Comparison of ENCODE assay signal across 10 mouse cellular contexts in the genomic region with DNA sequence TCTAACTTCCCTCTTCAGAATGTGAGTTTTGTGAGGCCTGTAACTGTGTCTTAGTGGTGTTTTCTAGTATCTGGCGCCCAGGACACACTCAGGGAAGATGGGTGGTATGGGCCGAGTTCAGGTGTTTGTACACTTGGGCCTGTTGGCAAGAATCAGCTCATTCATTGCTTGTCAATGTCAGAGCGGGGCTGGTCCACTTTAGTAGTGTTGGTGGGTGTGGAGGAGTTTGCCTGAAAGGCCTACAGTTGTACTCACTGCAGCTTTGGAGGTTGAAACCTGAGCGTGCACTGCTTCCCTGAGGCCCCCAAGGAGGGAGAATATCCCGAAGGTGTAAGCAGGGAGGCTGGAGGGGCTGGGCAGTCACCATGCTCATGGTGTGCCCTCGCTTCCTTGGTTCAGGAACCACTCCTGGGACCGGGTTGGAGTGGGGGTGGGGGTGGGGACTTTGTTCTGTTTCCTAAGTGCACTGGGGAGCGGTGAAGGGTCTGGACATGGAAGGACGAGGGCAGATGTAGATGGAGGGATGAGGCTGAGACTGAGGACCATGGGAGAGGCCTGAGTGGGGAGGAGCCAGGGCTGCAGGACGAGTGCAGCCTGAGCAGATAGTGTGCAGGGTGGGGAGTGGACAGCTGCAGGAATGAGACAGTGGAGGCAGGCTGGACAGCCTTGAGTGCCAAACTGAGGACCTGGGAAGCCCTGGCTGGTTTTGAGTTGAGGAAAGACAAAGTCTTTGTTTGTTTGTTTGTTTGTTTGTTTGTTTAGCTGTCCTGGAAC. TPM values are rescaled to one million over a fixed set of nuclear protein-coding genes. Genes with fewer than 3 reads are reported as not detected.
DNase-seq lines count a peak whose midpoint lies in the region; ATAC-seq lines count a peak whose summit lies in the region.
"Had no signal": no experiment of that assay in that cellular context is flagged by ENCODE, and none has a peak within 500 bp of the region (broad histone marks: within the 10 kb centered on the region; RNA-seq: fewer than 3 reads in every experiment).

No protein-coding gene starts in this region.

- H3K4me2 ChIP-seq in heart, embryonic 12.5 days: peak overlapping the region; percentile 31
- peak overlapping the region; percentile 8; the same call in 1 of the 2 replicates for H3K4me2 ChIP-seq in lung, embryonic 15.5 days
- H3K4me2 ChIP-seq in hindbrain, embryonic 11.5 days (replicated peaks; ENCODE audit: low read depth, low read length): no peak overlapping the region
- H3K4me2 ChIP-seq in neural tube, embryonic 15.5 days: no peak overlapping the region

- peaks cover 13% of the 10 kb centered on the region; the same call in 1 of the 2 replicates for H3K36me3 ChIP-seq in heart, embryonic 12.5 days
- peaks cover 17% of the 10 kb centered on the region for H3K36me3 ChIP-seq in lung, embryonic 15.5 days
- H3K36me3 ChIP-seq in hindbrain, embryonic 11.5 days (ENCODE audit: control insufficient read depth, insufficient read depth, low read length): no peaks in the 10 kb centered on the region
- peaks cover 20% of the 10 kb centered on the region for H3K36me3 ChIP-seq in neural tube, embryonic 15.5 days

- no peaks in the 10 kb centered on the region for H3K9me3 ChIP-seq in heart, embryonic 12.5 days (replicated peaks)
- H3K9me3 ChIP-seq in lung, embryonic 15.5 days: no peaks in the 10 kb centered on the region
- H3K9me3 ChIP-seq in hindbrain, embryonic 11.5 days (ENCODE audit: control insufficient read depth, low read length): no peaks in the 10 kb centered on the region
- no peaks in the 10 kb centered on the region for H3K9me3 ChIP-seq in neural tube, embryonic 15.5 days (replicated peaks)

- H3K27ac ChIP-seq in heart, embryonic 12.5 days (ENCODE audit: poor library complexity, severe bottlenecking): peak overlapping the region; percentile 88
- H3K27ac ChIP-seq in lung, embryonic 15.5 days: peak overlapping the region; percentile 80; the same call in 1 of the 2 replicates
- H3K27ac ChIP-seq in hindbrain, embryonic 11.5 days (ENCODE audit: low read depth, low read length): peak overlapping the region; percentile 56; the same call in 1 of the 2 replicates
- peak overlapping the region; percentile 51; the same call in 1 of the 2 replicates for H3K27ac ChIP-seq in neural tube, embryonic 15.5 days (replicated peaks)

- no peaks in the 10 kb centered on the region for H3K27me3 ChIP-seq in heart, embryonic 12.5 days (replicated peaks)
- no peaks in the 10 kb centered on the region for H3K27me3 ChIP-seq in lung, embryonic 15.5 days
- H3K27me3 ChIP-seq in hindbrain, embryonic 11.5 days (ENCODE audit: control insufficient read depth, insufficient read depth, low read length): no peaks in the 10 kb centered on the region
- H3K27me3 ChIP-seq in neural tube, embryonic 15.5 days (replicated peaks): no peaks in the 10 kb centered on the region

- no peak for DNase-seq in heart, adult 9 months (ENCODE audit: low spot score in 2 of 2)
- DNase-seq in lung, adult 18-20 months: no peak
- DNase-seq in hindbrain, embryonic 11.5 days (ENCODE audit: low spot score): peak; percentile 8
- DNase-seq in urinary bladder, postnatal 14 days (ENCODE audit: low spot score): no peak
- DNase-seq in left cerebral cortex, adult 8-10 months (ENCODE audit: low spot score in 2 of 2): no peak
- DNase-seq: thymus, postnatal 25 days had no signal

- H3K4me3 ChIP-seq in heart, embryonic 12.5 days: no peak overlapping the region
- no peak overlapping the region for H3K4me3 ChIP-seq in lung, embryonic 15.5 days
- H3K4me3 ChIP-seq in hindbrain, embryonic 11.5 days (ENCODE audit: low read depth, low read length): no peak overlapping the region
- no peak overlapping the region for H3K4me3 ChIP-seq in neural tube, embryonic 15.5 days (replicated peaks)

- WGBS in heart, embryonic 12.5 days: 48% methylated on average over 10 of the region's 10 CpGs
- 38% methylated on average over 10 of the region's 10 CpGs for WGBS in lung, embryonic 15.5 days
- WGBS in hindbrain, embryonic 11.5 days: 62% methylated on average over 10 of the region's 10 CpGs
- WGBS in neural tube, embryonic 15.5 days: 65% methylated on average over 10 of the region's 10 CpGs

- H3K9ac ChIP-seq in heart, embryonic 12.5 days: peak overlapping the region; percentile 19
- H3K9ac ChIP-seq in lung, embryonic 15.5 days: no peak overlapping the region
- H3K9ac ChIP-seq in hindbrain, embryonic 11.5 days (ENCODE audit: low read depth, low read length): no peak overlapping the region
- H3K9ac ChIP-seq in neural tube, embryonic 15.5 days (replicated peaks): no peak overlapping the region

- ATAC-seq in heart, embryonic 12.5 days (ENCODE audit: insufficient number of reproducible peaks, low FRiP score): no peak
- no peak for ATAC-seq in lung, embryonic 15.5 days (ENCODE audit: borderline replicate concordance, extremely low read depth, low FRiP score, low TSS enrichment)
- peak; percentile 47; the same call in 1 of the 2 replicates for ATAC-seq in hindbrain, embryonic 11.5 days (ENCODE audit: low FRiP score)
- no peak for ATAC-seq in neural tube, embryonic 15.5 days (ENCODE audit: low FRiP score)

- peaks cover 84% of the 10 kb centered on the region for H3K4me1 ChIP-seq in heart, embryonic 12.5 days (replicated peaks)
- H3K4me1 ChIP-seq in lung, embryonic 15.5 days: peaks cover 56% of the 10 kb centered on the region
- H3K4me1 ChIP-seq in hindbrain, embryonic 11.5 days (replicated peaks; ENCODE audit: control insufficient read depth, insufficient read depth, low read length): peaks cover 9% of the 10 kb centered on the region; the same call in 1 of the 2 replicates
- peaks cover 55% of the 10 kb centered on the region for H3K4me1 ChIP-seq in neural tube, embryonic 15.5 days

RNA-seq across cellular contexts. Expression of gene Akt2, which starts 15.3 kb away (rescaled TPM):
- polyA plus RNA-seq in heart, embryonic 12.5 days (2016; fragmentation: Nextera tagmentation; extraction: Ambion mirVana): 85.0 and 89.4 TPM in 2 replicates
- 89.6 and 98.5 TPM in 2 replicates for polyA plus RNA-seq in lung, embryonic 15.5 days (2015; fragmentation: Nextera tagmentation; extraction: Ambion mirVana)
- polyA plus RNA-seq in hindbrain, embryonic 11.5 days (2014; fragmentation: Nextera tagmentation; extraction: Ambion mirVana): 67.5 and 71.7 TPM in 2 replicates
- polyA plus RNA-seq in neural tube, embryonic 15.5 days (2015; fragmentation: Nextera tagmentation; extraction: Ambion mirVana): 52.0 and 59.7 TPM in 2 replicates
- total RNA-seq in left cerebral cortex, adult 8-10 months (2022): 100 to 1,000 TPM in 3 of 4 experiments, 10 to 100 TPM in 1; 98.3 to 115 (median 109) TPM

RNA-seq across cellular contexts. Expression of gene Ttc9b, which starts 47.0 kb away (rescaled TPM):
- polyA plus RNA-seq in heart, embryonic 12.5 days (2016; fragmentation: Nextera tagmentation; extraction: Ambion mirVana): 0.09 TPM in 1 of 2 replicates, not detected in the other
- polyA plus RNA-seq in lung, embryonic 15.5 days (2015; fragmentation: Nextera tagmentation; extraction: Ambion mirVana): 0.09 and 0.60 TPM in 2 replicates
- 11.2 and 13.4 TPM in 2 replicates for polyA plus RNA-seq in hindbrain, embryonic 11.5 days (2014; fragmentation: Nextera tagmentation; extraction: Ambion mirVana)
- 78.0 and 99.5 TPM in 2 replicates for polyA plus RNA-seq in neural tube, embryonic 15.5 days (2015; fragmentation: Nextera tagmentation; extraction: Ambion mirVana)
- total RNA-seq in left cerebral cortex, adult 8-10 months (2022): 10 to 100 TPM; 81.9 to 99.6 (median 88.5) TPM
- total RNA-seq: granulocyte monocyte progenitor cell, adult 5-6 weeks had no signal

RNA-seq across cellular contexts. Expression of gene 2310022A10Rik, which starts 53.6 kb away (rescaled TPM):
- polyA plus RNA-seq in heart, embryonic 12.5 days (2016; fragmentation: Nextera tagmentation; extraction: Ambion mirVana): 36.4 and 37.4 TPM in 2 replicates
- 24.0 and 24.8 TPM in 2 replicates for polyA plus RNA-seq in lung, embryonic 15.5 days (2015; fragmentation: Nextera tagmentation; extraction: Ambion mirVana)
- 22.4 and 24.5 TPM in 2 replicates for polyA plus RNA-seq in hindbrain, embryonic 11.5 days (2014; fragmentation: Nextera tagmentation; extraction: Ambion mirVana)
- 32.6 and 33.9 TPM in 2 replicates for polyA plus RNA-seq in neural tube, embryonic 15.5 days (2015; fragmentation: Nextera tagmentation; extraction: Ambion mirVana)
- 10 to 100 TPM; 26.1 to 34.5 (median 31.0) TPM for total RNA-seq in left cerebral cortex, adult 8-10 months (2022)

RNA-seq across cellular contexts. Expression of gene Pld3, which starts 53.6 kb away (rescaled TPM):
- 59.5 and 63.4 TPM in 2 replicates for polyA plus RNA-seq in heart, embryonic 12.5 days (2016; fragmentation: Nextera tagmentation; extraction: Ambion mirVana)
- 74.8 and 78.3 TPM in 2 replicates for polyA plus RNA-seq in lung, embryonic 15.5 days (2015; fragmentation: Nextera tagmentation; extraction: Ambion mirVana)
- polyA plus RNA-seq in hindbrain, embryonic 11.5 days (2014; fragmentation: Nextera tagmentation; extraction: Ambion mirVana): 72.1 and 72.9 TPM in 2 replicates
- 187 and 191 TPM in 2 replicates for polyA plus RNA-seq in neural tube, embryonic 15.5 days (2015; fragmentation: Nextera tagmentation; extraction: Ambion mirVana)
- total RNA-seq in left cerebral cortex, adult 8-10 months (2022): 100 to 1,000 TPM; 675 to 760 (median 715) TPM

Comparison
In these comparisons a context has a peak if more than half of its experiments do, and no peak if none do; other contexts are left out.
1. H3K4me2 ChIP-seq: peak in heart, embryonic 12.5 days (single experiment) and lung, embryonic 15.5 days (single experiment); none in hindbrain, embryonic 11.5 days (single experiment) and neural tube, embryonic 15.5 days (single experiment).
2. Peak in every context shown above with its lines, with median percentiles within 50 percentile points of each other: H3K27ac ChIP-seq.